Mouse (Mus musculus) myocyte (in vitro differentiated cells): Measurements from ENCODE around the gene Cab39l. TPM values are rescaled to one million over a fixed set of nuclear protein-coding genes. Genes with fewer than 3 reads are reported as not detected.

Experiments
- H3K27me3 ChIP-seq: one replicate; pipeline ENCODE4 v1.6.1; 2011; ENCODE audit not compliant: control insufficient read depth, insufficient read depth, insufficient read length
- H3K36me3 ChIP-seq: one replicate; pipeline ENCODE4 v1.6.1; 2011; ENCODE audit not compliant: control insufficient read depth, insufficient read depth
- H3K4me2 ChIP-seq: one replicate; pipeline ENCODE4 v1.6.1; 2011; ENCODE audit warnings: low read depth, control low read depth
- H3K4me3 ChIP-seq: one replicate; pipeline ENCODE4 v1.5.1; 2011; ENCODE audit warnings: mild to moderate bottlenecking, control low read depth, moderate library complexity
- H3K79me2 ChIP-seq: one replicate; pipeline ENCODE4 v1.6.1; 2011; ENCODE audit not compliant: control insufficient read depth, insufficient read depth
- H3ac ChIP-seq: one replicate; pipeline ENCODE4 v1.6.1; 2011; ENCODE audit not compliant: control insufficient read depth, insufficient read length
- CEBPB ChIP-seq: IDR thresholded peaks from 2 replicates; pipeline ENCODE4 v1.6.1; 2011; ENCODE audit warnings: mild to moderate bottlenecking, moderate library complexity; ENCODE audit not compliant: poor library complexity, insufficient read depth, severe bottlenecking
- E2F4 ChIP-seq: IDR thresholded peaks from one replicate; pipeline ENCODE4 v1.6.1; 2011; ENCODE audit warnings: mild to moderate bottlenecking, control low read depth, moderate library complexity; ENCODE audit not compliant: insufficient read depth
- MAX ChIP-seq: IDR thresholded peaks from one replicate; pipeline ENCODE4 v1.6.1; 2011; ENCODE audit warnings: low read depth, mild to moderate bottlenecking, control low read depth
- MYOD1 ChIP-seq, 3 experiments: IDR thresholded peaks; one replicate each; pipeline ENCODE4 v1.6.1; 2011; ENCODE audit warnings: control low read depth in 2 of 3, low read depth in 2 of 3, mild to moderate bottlenecking in 2 of 3, moderate library complexity in 1 of 3; ENCODE audit not compliant: insufficient read length in 2 of 3, control insufficient read depth in 1 of 3
- MYOG ChIP-seq, 3 experiments: IDR thresholded peaks; one replicate each; pipeline ENCODE4 v1.6.1; 2011; ENCODE audit warnings: control low read depth in 2 of 3, low read depth in 2 of 3, mild to moderate bottlenecking in 2 of 3; ENCODE audit not compliant: insufficient read length in 2 of 3, control insufficient read depth in 1 of 3, insufficient read depth in 1 of 3
- POLR2A ChIP-seq: IDR thresholded peaks from one replicate; pipeline ENCODE4 v1.6.1; 2011; ENCODE audit warnings: low read depth, mild to moderate bottlenecking, control low read depth, moderate library complexity; ENCODE audit not compliant: insufficient read length
- POLR2AphosphoS2 ChIP-seq: IDR thresholded peaks from one replicate; pipeline ENCODE4 v1.6.1; 2011; ENCODE audit warnings: low read depth, control low read depth; ENCODE audit not compliant: insufficient read length
- REST ChIP-seq: IDR thresholded peaks from one replicate; pipeline ENCODE4 v1.6.1; 2011; ENCODE audit warnings: mild to moderate bottlenecking, control low read depth, moderate library complexity; ENCODE audit not compliant: insufficient read depth, insufficient read length
- SRF ChIP-seq: IDR thresholded peaks from one replicate; pipeline ENCODE4 v1.6.1; 2011; ENCODE audit warnings: low read depth; ENCODE audit not compliant: control insufficient read depth, insufficient read length
- TCF12 ChIP-seq: IDR thresholded peaks from one replicate; pipeline ENCODE4 v1.6.1; 2011; ENCODE audit warnings: mild to moderate bottlenecking, control low read depth; ENCODE audit not compliant: poor library complexity, insufficient read depth, severe bottlenecking
- TCF3 ChIP-seq: IDR thresholded peaks from one replicate; pipeline ENCODE4 v1.6.1; 2011; ENCODE audit warnings: low read depth, control low read depth; ENCODE audit not compliant: insufficient read length
- USF1 ChIP-seq: IDR thresholded peaks from one replicate; pipeline ENCODE4 v1.6.1; 2011; ENCODE audit warnings: low read depth, mild to moderate bottlenecking, control low read depth, moderate library complexity
- polyA plus RNA-seq: library from polyadenylated mRNA; unstranded; fragments of >200 nt; fragmentation: generic; extraction: Trizol; gene quantifications from one replicate; pipeline ENCODE4 v1.2.1, GENCODE M21; 2012; ENCODE audit warnings: missing spikeins

Cab39l gene
- polyA plus RNA-seq, 1 experiment: 8.3 TPM

DNA sequence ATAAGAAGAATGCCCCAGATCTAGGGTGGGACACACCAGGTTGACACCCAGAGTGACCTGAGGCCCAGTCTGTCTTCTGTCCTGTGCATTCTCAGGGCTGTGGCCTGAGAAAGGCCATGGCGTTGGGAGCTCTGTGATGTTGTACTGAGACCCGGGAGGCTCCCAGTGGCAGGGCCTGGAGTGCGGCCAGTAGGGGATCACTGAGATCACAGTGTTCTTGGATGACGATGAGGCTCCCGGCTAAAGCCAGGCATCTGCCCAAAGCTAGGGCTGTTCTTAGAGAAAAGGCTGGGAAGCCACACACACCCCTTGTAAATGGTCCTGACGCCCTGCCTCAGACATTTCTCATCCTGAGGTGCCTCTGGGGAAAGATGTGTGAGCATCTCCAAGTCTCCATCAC is 108.3 kb downstream of the Cab39l start:
- no peak for TF ChIP-seq MYOD1 (IDR thresholded peaks at IDR 0.05; ENCODE audit: control insufficient read depth in 1 of 3, insufficient read length in 2 of 3, low read depth in 2 of 3)
- TF ChIP-seq SRF: no peak
- no peak for TF ChIP-seq TCF12
- TF ChIP-seq REST: no peak
- TF ChIP-seq POLR2A: no peak
- no peak for TF ChIP-seq USF1
- no peak for TF ChIP-seq POLR2AphosphoS2
- TF ChIP-seq CEBPB: no peak
- no peak for TF ChIP-seq E2F4
- TF ChIP-seq TCF3: no peak
- TF ChIP-seq MAX: no peak
- no peak for TF ChIP-seq MYOG (IDR thresholded peaks at IDR 0.05; ENCODE audit: control insufficient read depth in 1 of 3, insufficient read depth in 1 of 3, insufficient read length in 2 of 3, low read depth in 2 of 3)
- Histone ChIP-seq H3K27me3 (no peaks in the 10 kb centered on the region), H3K4me2 (no peak overlapping the region), H3K36me3 (no peaks in the 10 kb centered on the region), H3K4me3 (no peak overlapping the region), H3ac (no peak overlapping the region), H3K79me2 (no peaks in the 10 kb centered on the region)

GRCm38 (mm10) chr14:59550841-59551240 is 110.1 kb downstream of the Cab39l start:
- Histone ChIP-seq H3K4me3 (no peak overlapping the region), H3K4me2 (no peak overlapping the region), H3ac (no peak overlapping the region), H3K79me2 (no peaks in the 10 kb centered on the region), H3K27me3 (no peaks in the 10 kb centered on the region), H3K36me3 (no peaks in the 10 kb centered on the region)
- peak in 1 of 3 experiments; percentile 55 for TF ChIP-seq MYOD1 (IDR thresholded peaks at IDR 0.05; ENCODE audit: control insufficient read depth in 1 of 3, insufficient read length in 2 of 3, low read depth in 2 of 3)
- TF ChIP-seq MAX: no peak
- no peak for TF ChIP-seq SRF
- no peak for TF ChIP-seq TCF12
- TF ChIP-seq POLR2AphosphoS2: no peak
- TF ChIP-seq USF1: no peak
- no peak for TF ChIP-seq CEBPB
- TF ChIP-seq E2F4: no peak
- TF ChIP-seq POLR2A: no peak
- no peak for TF ChIP-seq TCF3
- peak in 2 of 3 experiments; percentile 2 to 34 for TF ChIP-seq MYOG (IDR thresholded peaks at IDR 0.05; ENCODE audit: control insufficient read depth in 1 of 3, insufficient read depth in 1 of 3, insufficient read length in 2 of 3, low read depth in 2 of 3)
- no peak for TF ChIP-seq REST

GRCm38 (mm10) chr14:59551956-59552355 is 111.2 kb downstream of the Cab39l start:
- Histone ChIP-seq H3K4me3 (no peak overlapping the region), H3K27me3 (no peaks in the 10 kb centered on the region), H3K4me2 (no peak overlapping the region), H3K79me2 (no peaks in the 10 kb centered on the region), H3K36me3 (no peaks in the 10 kb centered on the region), H3ac (no peak overlapping the region)
- TF ChIP-seq MYOD1 (IDR thresholded peaks at IDR 0.05; ENCODE audit: control insufficient read depth in 1 of 3, insufficient read length in 2 of 3, low read depth in 2 of 3) (peak in 1 of 3 experiments; percentile 46), POLR2A (no peak)

DNA sequence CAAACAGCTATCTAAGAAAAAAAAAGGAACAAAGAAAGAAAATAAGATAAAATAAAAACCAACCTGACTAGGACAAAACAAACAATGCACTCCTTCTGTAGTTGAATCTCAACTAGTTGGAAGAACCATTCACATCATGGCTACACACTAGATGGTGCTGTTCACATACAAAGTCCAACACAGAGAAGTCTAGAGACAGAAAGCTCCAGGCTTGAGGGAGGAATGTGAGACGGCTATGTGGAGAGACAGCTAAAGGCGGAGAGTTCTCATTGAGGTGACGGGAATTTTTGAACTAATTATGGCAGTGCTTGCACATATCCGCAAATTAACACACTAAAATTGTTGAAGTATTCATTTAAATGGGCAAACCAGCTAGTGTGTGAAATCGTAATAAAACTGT is 113.3 kb downstream of the Cab39l start:
- no peak overlapping the region for H3K4me3 ChIP-seq
- TF ChIP-seq MAX: no peak
- TF ChIP-seq CEBPB: no peak
- no peak for TF ChIP-seq POLR2A
- TF ChIP-seq MYOD1 (IDR thresholded peaks at IDR 0.05; ENCODE audit: control insufficient read depth in 1 of 3, insufficient read length in 2 of 3, low read depth in 2 of 3): no peak
- TF ChIP-seq TCF12: no peak
- no peak for TF ChIP-seq MYOG (IDR thresholded peaks at IDR 0.05; ENCODE audit: control insufficient read depth in 1 of 3, insufficient read depth in 1 of 3, insufficient read length in 2 of 3, low read depth in 2 of 3)
- TF ChIP-seq POLR2AphosphoS2: no peak
- no peak for TF ChIP-seq USF1
- no peak for TF ChIP-seq TCF3
- no peak for TF ChIP-seq SRF
- no peak for TF ChIP-seq E2F4
- no peak for TF ChIP-seq REST
- H3K36me3 ChIP-seq: no peaks in the 10 kb centered on the region
- H3ac ChIP-seq: no peak overlapping the region
- no peak overlapping the region for H3K4me2 ChIP-seq
- no peaks in the 10 kb centered on the region for H3K27me3 ChIP-seq
- no peaks in the 10 kb centered on the region for H3K79me2 ChIP-seq

GRCm38 (mm10) chr14:59555018-59555417 is 114.2 kb downstream of the Cab39l start:
- no peak overlapping the region for H3ac ChIP-seq
- H3K36me3 ChIP-seq: no peaks in the 10 kb centered on the region
- H3K79me2 ChIP-seq: no peaks in the 10 kb centered on the region
- H3K4me2 ChIP-seq: no peak overlapping the region
- TF ChIP-seq USF1 (no peak), E2F4 (no peak), POLR2A (no peak), MYOG (IDR thresholded peaks at IDR 0.05; ENCODE audit: control insufficient read depth in 1 of 3, insufficient read depth in 1 of 3, insufficient read length in 2 of 3, low read depth in 2 of 3) (no peak), TCF12 (no peak), CEBPB (no peak), POLR2AphosphoS2 (no peak), SRF (no peak), MYOD1 (IDR thresholded peaks at IDR 0.05; ENCODE audit: control insufficient read depth in 1 of 3, insufficient read length in 2 of 3, low read depth in 2 of 3) (no peak), REST (no peak), TCF3 (no peak), MAX (no peak)
- no peak overlapping the region for H3K4me3 ChIP-seq
- no peaks in the 10 kb centered on the region for H3K27me3 ChIP-seq
